Mouse (Mus musculus) liver, postnatal 0 days (tissue): ENCODE data around the gene Stt3b.

ENCODE experiments used
- CTCF ChIP-seq: sonication (generic); IDR thresholded peaks from 2 replicates; pipeline ENCODE4 v1.5.1; 2016; ENCODE audit warnings: antibody characterized with exemption, low read depth
- EP300 ChIP-seq: IDR thresholded peaks from 2 replicates; pipeline ENCODE4 v1.6.1; 2016; ENCODE audit warnings: antibody characterized with exemption, low read depth, mild to moderate bottlenecking

GRCm38 (mm10) chr9:115213755-115214264, 96.4 kb downstream of the Stt3b start:
- TF ChIP-seq CTCF (no peak), EP300 (no peak)
